Mouse (Mus musculus): ENCODE results near the gene E130208F15Rik.
A peak's percentile ranks its signal among the peaks of the same experiment; 100 is the strongest.

Gene E130208F15Rik

GRCm38 (mm10) chr7:30321539-30322284 lies at the start of gene E130208F15Rik:
TSS of gene E130208F15Rik (plus strand) at chr7:30321740.
- DNase-seq (ENCODE audit: low spot score), result peak; percentile 61

DNA sequence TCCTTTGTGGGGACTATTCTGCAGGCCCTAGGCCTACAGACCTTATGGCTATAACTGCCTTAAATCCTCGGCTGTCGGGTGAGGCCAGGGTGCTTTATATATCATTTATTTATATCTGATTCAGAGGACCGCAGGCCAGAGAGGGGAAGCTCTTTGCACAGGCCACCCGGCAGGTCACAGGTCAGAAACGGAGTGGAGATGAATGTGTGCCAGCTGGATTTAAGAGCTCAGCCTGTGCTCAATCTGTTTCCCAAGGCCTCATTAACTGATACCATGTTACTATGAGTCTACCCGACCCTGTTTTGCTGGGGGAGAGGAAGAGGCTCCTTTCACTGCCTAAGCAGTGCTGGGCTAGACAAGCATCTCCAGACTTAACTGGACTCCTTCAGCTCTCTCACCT lies 47.2 kb upstream of the E130208F15Rik start:
- DNase-seq (ENCODE audit: low spot score), result no peak

- no peak for DNase-seq (ENCODE audit: low spot score)
These were observed 42.6 kb upstream of the E130208F15Rik start for GRCm38 (mm10) chr7:30278911-30279310.

GRCm38 (mm10) chr7:30279536-30279935 lies 42.0 kb upstream of the E130208F15Rik start:
- no peak for DNase-seq (ENCODE audit: low spot score)

- DNase-seq (ENCODE audit: low spot score), result peak; percentile 96
These were observed 41.4 kb upstream of the E130208F15Rik start, which contains the start of the genes Thap8 and Wdr62 for GRCm38 (mm10) chr7:30279951-30280669. TSS of gene Thap8 (plus strand) at chr7:30280094. TSS of gene Wdr62 (minus strand) at chr7:30280419.

- peak; percentile 90 for DNase-seq (ENCODE audit: low spot score)
These were observed 40.8 kb upstream of the E130208F15Rik start for GRCm38 (mm10) chr7:30280670-30281138.

DNA sequence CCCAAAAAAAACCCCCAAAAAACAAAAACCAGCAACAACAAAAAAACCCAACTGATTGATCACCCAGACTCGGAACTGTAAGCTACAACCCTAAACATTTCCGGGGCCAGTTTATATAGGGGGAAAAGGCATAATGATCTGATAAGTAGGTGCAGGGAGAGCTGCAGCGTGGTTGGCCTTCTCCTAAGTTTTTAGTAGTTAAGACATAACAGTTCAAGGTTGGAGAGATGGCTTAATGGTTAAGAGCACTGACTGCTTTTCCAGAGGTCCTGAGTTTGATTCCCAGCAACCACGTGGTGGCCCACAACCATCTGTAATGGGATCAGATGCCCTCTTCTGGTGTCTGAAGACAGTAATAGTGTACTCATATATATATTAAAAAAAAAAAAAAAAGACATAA lies 40.0 kb upstream of the E130208F15Rik start:
- no peak for DNase-seq (ENCODE audit: low spot score)

DNA sequence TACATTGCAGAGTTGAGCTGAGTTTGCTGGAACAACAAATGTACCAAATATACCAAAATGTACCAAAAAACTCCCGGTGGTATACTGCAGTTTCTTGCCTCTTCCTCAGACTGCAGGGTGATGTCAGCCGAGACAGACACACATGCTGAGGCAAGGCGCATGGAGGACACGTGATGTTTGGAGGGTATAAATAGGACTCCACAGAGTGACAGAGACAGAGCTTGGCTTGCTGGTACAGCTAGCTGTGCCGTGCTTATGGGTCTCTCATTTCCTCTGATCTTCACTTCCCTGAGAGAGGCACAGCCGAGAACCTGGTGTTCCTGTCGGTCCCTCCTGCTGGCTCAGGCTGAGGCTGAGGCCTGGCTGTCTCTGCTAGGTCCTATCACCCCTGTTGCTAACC lies 38.8 kb upstream of the E130208F15Rik start:
- DNase-seq (ENCODE audit: low spot score), result no peak

- no peak for DNase-seq (ENCODE audit: low spot score)
These were observed 34.7 kb upstream of the E130208F15Rik start for GRCm38 (mm10) chr7:30286701-30287410.

- no peak for DNase-seq (ENCODE audit: low spot score)
These were observed 33.5 kb upstream of the E130208F15Rik start for GRCm38 (mm10) chr7:30288046-30288445.

DNA sequence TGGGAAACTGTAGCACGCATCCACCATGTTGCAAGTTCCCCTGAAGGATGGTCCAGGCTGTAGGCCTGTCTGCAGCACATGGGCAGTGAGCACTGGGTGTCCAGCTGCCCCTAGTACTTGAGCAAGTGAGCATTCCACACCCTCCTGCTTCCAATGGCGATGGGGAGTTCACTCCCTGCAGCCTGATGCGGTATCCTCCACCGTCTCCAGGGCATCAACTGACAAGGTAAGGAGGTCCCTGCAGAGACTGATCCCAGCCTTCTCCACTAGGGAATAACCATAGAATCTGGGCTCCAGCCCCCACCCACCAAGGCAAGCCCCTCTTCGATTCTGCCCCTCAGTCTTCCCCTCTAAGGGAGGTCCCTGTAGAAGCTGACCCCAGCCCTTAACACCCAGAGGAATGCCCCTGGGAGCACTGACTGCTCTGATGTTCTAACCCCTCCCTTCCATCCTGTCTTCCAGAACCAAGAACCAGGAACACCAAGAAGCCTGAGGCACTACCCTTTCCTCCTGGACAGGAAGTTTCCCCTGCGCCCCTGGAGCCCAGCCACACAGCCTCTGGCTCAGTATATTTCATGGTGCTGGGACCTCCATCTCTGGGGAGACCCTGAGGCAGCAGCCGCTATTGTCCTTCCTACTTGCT lies 32.3 kb upstream of the E130208F15Rik start:
- no peak for DNase-seq (ENCODE audit: low spot score)

DNA sequence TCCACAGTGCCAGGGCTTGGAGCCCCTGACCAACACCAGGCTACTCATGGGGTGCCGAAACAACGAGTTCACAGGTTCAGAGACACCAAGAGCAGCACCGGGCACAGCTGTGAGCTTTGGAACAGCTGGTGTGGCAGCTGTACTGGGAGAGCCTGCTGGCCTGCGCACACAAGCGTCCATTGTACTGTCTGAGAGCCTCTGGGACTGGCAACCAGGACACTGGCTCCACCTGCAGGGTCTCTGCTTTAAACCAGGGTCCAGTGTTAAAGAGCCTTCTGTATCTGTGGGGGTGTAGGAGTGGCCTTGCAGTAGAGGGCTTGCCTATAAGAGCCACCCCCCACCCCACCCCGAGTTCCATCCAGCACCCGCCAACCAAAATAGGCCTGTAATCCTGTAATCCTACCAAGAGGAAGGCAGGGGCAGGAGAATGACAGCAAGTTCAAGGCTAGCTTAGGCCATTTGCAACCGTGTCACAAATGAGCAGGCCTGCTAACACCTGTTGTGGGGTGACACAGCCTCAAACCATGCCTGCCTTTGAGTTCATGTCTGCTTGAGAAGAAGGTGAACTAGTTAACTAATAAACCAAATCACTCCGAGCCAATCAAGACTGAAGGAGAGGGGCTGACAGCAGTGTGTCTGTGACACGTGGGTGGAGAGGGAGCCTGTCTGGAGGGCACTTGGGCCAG lies 31.7 kb upstream of the E130208F15Rik start:
- peak; percentile 47 for DNase-seq (ENCODE audit: low spot score)

GRCm38 (mm10) chr7:30291215-30292131 lies 30.1 kb upstream of the E130208F15Rik start, which contains the start of gene Clip3:
TSS of gene Clip3 (plus strand) at chr7:30291728.
- DNase-seq (ENCODE audit: low spot score), result peak; percentile 88

GRCm38 (mm10) chr7:30293795-30294194 lies 27.7 kb upstream of the E130208F15Rik start:
- DNase-seq (ENCODE audit: low spot score), result no peak

DNA sequence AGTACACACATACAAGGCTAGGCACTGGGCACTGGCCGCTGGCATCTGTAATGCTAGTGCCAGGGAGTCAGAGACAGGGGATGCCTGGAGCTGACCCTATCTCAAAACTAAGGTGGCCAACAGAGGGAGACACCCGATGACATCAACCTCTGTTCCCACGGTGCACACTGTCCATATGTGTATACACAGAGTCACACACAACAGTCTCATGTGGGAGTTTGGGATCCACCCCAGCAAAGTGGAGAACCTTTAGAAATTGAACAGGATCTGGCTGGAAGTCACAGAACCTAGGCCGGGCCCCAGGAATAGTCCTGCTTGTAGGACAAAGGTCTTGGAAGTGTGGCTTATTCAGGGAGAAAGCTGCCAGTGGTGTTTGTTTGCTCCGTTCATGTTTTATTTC lies 27.2 kb upstream of the E130208F15Rik start:
- DNase-seq (ENCODE audit: low spot score), result no peak

DNA sequence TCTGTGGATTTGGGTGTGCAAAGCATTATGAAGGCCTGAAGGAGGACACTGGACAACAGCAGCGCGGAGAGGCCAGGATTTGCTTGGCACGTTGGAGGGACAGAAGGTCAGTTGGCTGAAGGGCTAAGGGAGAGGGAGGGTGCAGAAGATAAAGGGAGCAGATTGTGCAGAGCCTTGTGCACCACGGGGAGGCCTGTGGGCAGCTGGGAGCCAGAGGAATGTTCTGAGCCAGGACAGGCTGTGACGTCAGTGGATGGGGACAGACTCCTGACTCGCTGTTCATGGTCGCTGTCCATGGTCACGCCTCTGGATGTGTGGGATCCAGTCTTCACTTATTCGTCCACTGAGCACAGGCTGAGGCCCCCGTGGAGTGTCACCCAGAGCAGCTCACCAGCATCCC lies 26.4 kb upstream of the E130208F15Rik start:
- no peak for DNase-seq (ENCODE audit: low spot score)

- DNase-seq (ENCODE audit: low spot score), result no peak
These were observed 24.7 kb upstream of the E130208F15Rik start for GRCm38 (mm10) chr7:30296816-30297215.

DNA sequence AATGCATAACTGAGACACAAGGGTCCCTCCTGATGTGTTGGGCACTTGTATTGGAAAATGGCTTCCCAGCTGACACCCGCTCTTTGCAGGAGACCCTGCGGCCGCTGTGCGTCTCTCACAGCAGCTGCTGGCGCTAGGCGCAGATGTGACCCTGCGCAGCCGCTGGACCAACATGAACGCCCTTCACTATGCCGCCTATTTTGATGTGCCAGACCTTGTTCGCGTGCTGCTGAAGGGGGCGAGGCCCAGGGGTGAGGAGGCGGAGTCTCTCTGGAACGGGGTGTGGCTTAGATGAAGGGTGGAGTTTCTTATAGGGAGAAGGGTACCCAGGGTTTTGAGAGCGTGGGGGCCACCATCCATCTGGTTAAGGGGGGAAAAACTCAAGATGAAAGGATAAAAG lies 24.3 kb upstream of the E130208F15Rik start:
- DNase-seq (ENCODE audit: low spot score), result no peak

GRCm38 (mm10) chr7:30300914-30301313 lies 20.6 kb upstream of the E130208F15Rik start:
- peak; percentile 66 for DNase-seq (ENCODE audit: low spot score)

GRCm38 (mm10) chr7:30306083-30306779 lies 15.3 kb upstream of the E130208F15Rik start:
- no peak for DNase-seq (ENCODE audit: low spot score)
